Mouse (Mus musculus) hindbrain, embryonic 13.5 days (tissue): Measurements from ENCODE around the gene Rabl3. TPM values are rescaled to one million over a fixed set of nuclear protein-coding genes. Genes with fewer than 3 reads are reported as not detected.
A peak's percentile ranks its signal among the peaks of the same experiment; 100 is the strongest.

ENCODE experiments used
- ATAC-seq: fragments of 200-750 bp; cut with Nextera tagmentation; 2 replicates; pipeline ENCODE4 v1.8.0; 2017; ENCODE audit warnings: moderate TSS enrichment; ENCODE audit not compliant: low FRiP score
- H3K27ac ChIP-seq: fragments of 300-500 bp; sonication (generic); 2 replicates; pipeline ENCODE4 v1.5.1; 2015; ENCODE audit warnings: inconsistent platforms, mild to moderate bottlenecking, moderate library complexity
- H3K27me3 ChIP-seq: fragments of 300-500 bp; sonication (generic); 2 replicates; pipeline ENCODE4 v1.6.1; 2015; ENCODE audit warnings: mild to moderate bottlenecking, inconsistent platforms
- H3K36me3 ChIP-seq: fragments of 300-500 bp; sonication (generic); 2 replicates; pipeline ENCODE4 v1.6.1; 2015; ENCODE audit warnings: mild to moderate bottlenecking, inconsistent platforms
- H3K4me1 ChIP-seq: fragments of 300-500 bp; sonication (generic); replicated peaks from 2 replicates; pipeline ENCODE4 v1.6.1; 2015; ENCODE audit warnings: inconsistent platforms
- H3K4me2 ChIP-seq: fragments of 300-500 bp; sonication (generic); 2 replicates; pipeline ENCODE4 v1.6.1; 2015; ENCODE audit warnings: inconsistent platforms, mild to moderate bottlenecking, moderate library complexity
- H3K4me3 ChIP-seq: fragments of 300-500 bp; sonication (generic); 2 replicates; pipeline ENCODE4 v1.5.1; 2015; ENCODE audit warnings: mild to moderate bottlenecking, inconsistent platforms
- H3K9ac ChIP-seq: fragments of 300-500 bp; sonication (generic); 2 replicates; pipeline ENCODE4 v1.6.1; 2015; ENCODE audit warnings: mild to moderate bottlenecking, inconsistent platforms
- H3K9me3 ChIP-seq: fragments of 300-500 bp; sonication (generic); 2 replicates; pipeline ENCODE4 v1.6.1; 2016; ENCODE audit warnings: inconsistent platforms
- WGBS: fragments of 180-500 bp; shearing (Covaris S2); methylation state at CpG from one replicate; pipeline ENCODE4 v1.1.7; 2015; 5-methylcytosine and 5-hydroxymethylcytosine counted together
- polyA plus RNA-seq: library from polyadenylated mRNA; unstranded; fragments of >200 nt; fragmentation: Nextera tagmentation; extraction: Ambion mirVana; gene quantifications from 2 replicates; pipeline ENCODE4 v1.2.1, GENCODE M21; 2015

Rabl3 gene
- polyA plus RNA-seq, 1 experiment from 2014 or later, result 20.5 TPM

- Histone ChIP-seq H3K9me3 (no peaks in the 10 kb centered on the region), H3K36me3 (peaks cover 12% of the 10 kb centered on the region), H3K4me1 (peaks cover 8% of the 10 kb centered on the region; the same call in 1 of the 2 replicates), H3K9ac (no peak overlapping the region), H3K27me3 (no peaks in the 10 kb centered on the region), H3K4me3 (no peak overlapping the region), H3K4me2 (no peak overlapping the region), H3K27ac (no peak overlapping the region)
- 99% methylated on average over 3 of the region's 3 CpGs for WGBS
- no peak for ATAC-seq
Measured at GRCm38 (mm10) chr16:37552824-37553223, 13.1 kb downstream of the Rabl3 start.

GRCm38 (mm10) chr16:37562414-37562813, 22.7 kb downstream of the Rabl3 start:
- Histone ChIP-seq H3K27me3 (no peaks in the 10 kb centered on the region), H3K4me2 (no peak overlapping the region), H3K36me3 (peaks cover 17% of the 10 kb centered on the region), H3K9me3 (no peaks in the 10 kb centered on the region), H3K4me1 (peaks cover 7% of the 10 kb centered on the region; the same call in 1 of the 2 replicates), H3K4me3 (no peak overlapping the region), H3K9ac (no peak overlapping the region), H3K27ac (no peak overlapping the region)
- 70% methylated on average over 6 of the region's 6 CpGs for WGBS
- no peak for ATAC-seq

GRCm38 (mm10) chr16:37562961-37563360, 23.3 kb downstream of the Rabl3 start:
- ATAC-seq, result no peak
- H3K9me3 ChIP-seq, result no peaks in the 10 kb centered on the region
- H3K27ac ChIP-seq, result no peak overlapping the region
- H3K4me2 ChIP-seq, result no peak overlapping the region
- H3K4me3 ChIP-seq, result no peak overlapping the region
- H3K9ac ChIP-seq, result no peak overlapping the region
- peaks cover 10% of the 10 kb centered on the region; the same call in 1 of the 2 replicates for H3K4me1 ChIP-seq
- 84% methylated on average over 5 of the region's 5 CpGs for WGBS
- H3K36me3 ChIP-seq, result peaks cover 12% of the 10 kb centered on the region
- H3K27me3 ChIP-seq, result no peaks in the 10 kb centered on the region

GRCm38 (mm10) chr16:37565117-37565516, 25.4 kb downstream of the Rabl3 start:
- ATAC-seq, result no peak
- Histone ChIP-seq H3K4me1 (peaks cover 10% of the 10 kb centered on the region; the same call in 1 of the 2 replicates), H3K27me3 (no peaks in the 10 kb centered on the region), H3K9ac (no peak overlapping the region), H3K36me3 (no peaks in the 10 kb centered on the region), H3K27ac (no peak overlapping the region), H3K4me3 (no peak overlapping the region), H3K4me2 (no peak overlapping the region), H3K9me3 (no peaks in the 10 kb centered on the region)
- 90% methylated on average over 1 of the region's 1 CpGs for WGBS

- no peak for ATAC-seq
- Histone ChIP-seq H3K9me3 (no peaks in the 10 kb centered on the region), H3K36me3 (no peaks in the 10 kb centered on the region), H3K4me3 (no peak overlapping the region), H3K27me3 (no peaks in the 10 kb centered on the region), H3K27ac (no peak overlapping the region), H3K9ac (no peak overlapping the region), H3K4me2 (no peak overlapping the region), H3K4me1 (peaks cover 10% of the 10 kb centered on the region)
- 73% methylated on average over 6 of the region's 6 CpGs for WGBS
Measured at GRCm38 (mm10) chr16:37566107-37566506, 26.4 kb downstream of the Rabl3 start.

- Histone ChIP-seq H3K9me3 (no peaks in the 10 kb centered on the region), H3K27me3 (no peaks in the 10 kb centered on the region), H3K4me1 (peaks cover 10% of the 10 kb centered on the region), H3K9ac (no peak overlapping the region), H3K36me3 (peaks cover under 1% of the 10 kb centered on the region), H3K27ac (no peak overlapping the region), H3K4me2 (no peak overlapping the region), H3K4me3 (no peak overlapping the region)
- 85% methylated on average over 12 of the region's 12 CpGs for WGBS
- ATAC-seq, result no peak
Measured at GRCm38 (mm10) chr16:37567113-37568050, 27.7 kb downstream of the Rabl3 start.

- Histone ChIP-seq H3K4me1 (peaks cover 4% of the 10 kb centered on the region; the same call in 1 of the 2 replicates), H3K27me3 (no peaks in the 10 kb centered on the region), H3K9ac (no peak overlapping the region), H3K4me2 (no peak overlapping the region), H3K36me3 (peaks cover 8% of the 10 kb centered on the region), H3K4me3 (no peak overlapping the region), H3K27ac (0 out of 2 replicates have a peak overlapping the region, but pooled peaks have one; percentile 35), H3K9me3 (no peaks in the 10 kb centered on the region)
- WGBS, result 75% methylated on average over 3 of the region's 3 CpGs
- ATAC-seq, result no peak
Measured at GRCm38 (mm10) chr16:37571554-37571953, 31.9 kb downstream of the Rabl3 start.

GRCm38 (mm10) chr16:37572117-37572754, 32.6 kb downstream of the Rabl3 start:
- WGBS, result 89% methylated on average over 12 of the region's 12 CpGs
- no peak overlapping the region for H3K27ac ChIP-seq
- H3K9me3 ChIP-seq, result no peaks in the 10 kb centered on the region

GRCm38 (mm10) chr16:37573061-37573460, 33.4 kb downstream of the Rabl3 start:
- no peak for ATAC-seq
- Histone ChIP-seq H3K4me1 (no peaks in the 10 kb centered on the region; the same call in 1 of the 2 replicates), H3K9me3 (no peaks in the 10 kb centered on the region), H3K27me3 (no peaks in the 10 kb centered on the region), H3K36me3 (peaks cover 8% of the 10 kb centered on the region), H3K9ac (no peak overlapping the region), H3K4me3 (no peak overlapping the region), H3K27ac (no peak overlapping the region), H3K4me2 (no peak overlapping the region)
- WGBS, result 95% methylated on average over 5 of the region's 5 CpGs

More at GRCm38 (mm10) chr16:37572117-37572754, 32.6 kb downstream of the Rabl3 start:
- ATAC-seq, result no peak
- Histone ChIP-seq H3K4me3 (no peak overlapping the region), H3K36me3 (peaks cover 8% of the 10 kb centered on the region), H3K4me1 (peaks cover 4% of the 10 kb centered on the region; the same call in 1 of the 2 replicates), H3K27me3 (no peaks in the 10 kb centered on the region), H3K4me2 (no peak overlapping the region), H3K9ac (no peak overlapping the region)

GRCm38 (mm10) chr16:37575325-37575724, 35.6 kb downstream of the Rabl3 start:
- 89% methylated on average over 3 of the region's 3 CpGs for WGBS
- no peak for ATAC-seq
- H3K4me3 ChIP-seq, result no peak overlapping the region
- H3K27ac ChIP-seq, result no peak overlapping the region
- H3K9me3 ChIP-seq, result no peaks in the 10 kb centered on the region
- H3K4me2 ChIP-seq, result no peak overlapping the region
- H3K9ac ChIP-seq, result no peak overlapping the region
- no peaks in the 10 kb centered on the region; the same call in 1 of the 2 replicates for H3K4me1 ChIP-seq
- no peaks in the 10 kb centered on the region for H3K27me3 ChIP-seq
- H3K36me3 ChIP-seq, result peaks cover 8% of the 10 kb centered on the region

GRCm38 (mm10) chr16:37579591-37579990, 39.9 kb downstream of the Rabl3 start:
- H3K4me1 ChIP-seq, result peaks cover 18% of the 10 kb centered on the region
- 92% methylated on average over 1 of the region's 1 CpGs for WGBS
- no peaks in the 10 kb centered on the region for H3K36me3 ChIP-seq
- H3K9me3 ChIP-seq, result no peaks in the 10 kb centered on the region
- no peak overlapping the region for H3K9ac ChIP-seq
- H3K27me3 ChIP-seq, result no peaks in the 10 kb centered on the region
- H3K4me2 ChIP-seq, result no peak overlapping the region
- ATAC-seq, result no peak
- H3K4me3 ChIP-seq, result no peak overlapping the region
- no peak overlapping the region for H3K27ac ChIP-seq

- H3K27me3 ChIP-seq, result no peaks in the 10 kb centered on the region
- no peak within 1 kb of the TSS for H3K27ac ChIP-seq
- no peak within 1 kb of the TSS for H3K4me3 ChIP-seq
- no peaks in the 10 kb centered on the region for H3K9me3 ChIP-seq
- ATAC-seq, result no peak
- H3K4me1 ChIP-seq, result peaks cover 21% of the 10 kb centered on the region
- H3K4me2 ChIP-seq, result no peak within 1 kb of the TSS
- no peaks in the 10 kb centered on the region for H3K36me3 ChIP-seq
- 76% methylated on average over 4 of the region's 4 CpGs for WGBS
- no peak within 1 kb of the TSS for H3K9ac ChIP-seq
Measured at GRCm38 (mm10) chr16:37579994-37580393, 40.3 kb downstream of the Rabl3 start, which contains the start of gene Hgd. Gene Hgd (plus strand): TSS chr16:37580153.
